Mouse (Mus musculus) CH12.LX (cell line): ENCODE data around the gene Ccdc8. TPM values are rescaled to one million over a fixed set of nuclear protein-coding genes. Genes with fewer than 3 reads are reported as not detected.

Experiments
- DNase-seq: peaks from one replicate; pipeline ENCODE4 v3.0.0-alpha.2; 2013; ENCODE audit errors: extremely low read depth
- H3K27ac ChIP-seq: 2 replicates; pipeline ENCODE4 v1.5.1; 2012; ENCODE audit warnings: low read depth, mild to moderate bottlenecking, control low read depth, moderate library complexity; ENCODE audit not compliant: insufficient read depth
- H3K27me3 ChIP-seq: replicated peaks from 2 replicates; pipeline ENCODE3; 2012; ENCODE audit warnings: inconsistent platforms
- H3K36me3 ChIP-seq, 2 experiments: replicated peaks in 1 of 2; 2 replicates each; pipeline versions ENCODE3 to v1.6.1; 2012; ENCODE audit warnings: inconsistent platforms in 1 of 2, low read length in 1 of 2, mild to moderate bottlenecking in 1 of 2, mixed read lengths in 1 of 2, moderate library complexity in 1 of 2; ENCODE audit not compliant: control insufficient read depth in 1 of 2, insufficient read depth in 1 of 2
- H3K4me1 ChIP-seq, 2 experiments: 2 replicates each; pipeline ENCODE4 v1.6.1; 2012; ENCODE audit warnings: inconsistent platforms in 1 of 2, moderate library complexity in 1 of 2; ENCODE audit not compliant: insufficient read depth in 2 of 2, control insufficient read depth in 1 of 2
- H3K4me2 ChIP-seq: 2 replicates; pipeline ENCODE4 v1.6.1; 2012; ENCODE audit warnings: low read depth, mild to moderate bottlenecking, control low read depth; ENCODE audit not compliant: poor library complexity, insufficient read depth, severe bottlenecking
- H3K4me3 ChIP-seq, 3 experiments: fragments of 150-350 bp in 1 of 3; sonication (generic) in 1 of 3; replicated peaks in 1 of 3; 2 replicates each; pipeline versions ENCODE3 to v1.5.1; 2011 to 2012; ENCODE audit warnings: low read depth in 2 of 3, low read length in 2 of 3, mild to moderate bottlenecking in 2 of 3, moderate library complexity in 2 of 3, control low read depth in 1 of 3, improper control_type of control experiment in 1 of 3, inconsistent platforms in 1 of 3, mixed read lengths in 1 of 3; ENCODE audit not compliant: poor library complexity in 1 of 3
- H3K79me2 ChIP-seq: replicated peaks from 2 replicates; pipeline ENCODE4 v1.6.1; 2012; ENCODE audit warnings: mild to moderate bottlenecking, moderate library complexity; ENCODE audit not compliant: control insufficient read depth, poor library complexity, insufficient read depth, severe bottlenecking; ENCODE audit errors: extremely low read depth
- H3K9ac ChIP-seq: 2 replicates; pipeline ENCODE4 v1.6.1; 2012; ENCODE audit warnings: low read depth, mild to moderate bottlenecking, control low read depth, moderate library complexity; ENCODE audit not compliant: insufficient read depth
- H3K9me3 ChIP-seq: replicated peaks from 2 replicates; pipeline ENCODE3; 2012; ENCODE audit warnings: low read length, inconsistent platforms, mixed read lengths
- CHD1 ChIP-seq: IDR thresholded peaks from 2 replicates; pipeline ENCODE4 v1.6.1; 2012; ENCODE audit warnings: low read depth, low read length, improper control_type of control experiment, inconsistent platforms
- CHD2 ChIP-seq: IDR thresholded peaks from 2 replicates; pipeline ENCODE4 v1.6.1; 2011; ENCODE audit warnings: low read length, improper control_type of control experiment
- CTCF ChIP-seq, 2 experiments: IDR thresholded peaks in 1 of 2; conservative IDR thresholded peaks in 1 of 2; 2 replicates each; pipeline ENCODE4 v1.5.1; 2011 to 2012; ENCODE audit warnings: low read depth in 2 of 2, low read length in 2 of 2, improper control_type of control experiment in 1 of 2, inconsistent platforms in 1 of 2, mild to moderate bottlenecking in 1 of 2, moderate library complexity in 1 of 2
- EP300 ChIP-seq: IDR thresholded peaks from 2 replicates; pipeline ENCODE4 v1.6.1; 2011; ENCODE audit warnings: low read length, improper control_type of control experiment
- GABPA ChIP-seq: IDR thresholded peaks from 2 replicates; pipeline ENCODE4 v1.6.1; 2012; ENCODE audit warnings: low read depth, low read length, improper control_type of control experiment, inconsistent platforms; ENCODE audit not compliant: insufficient replicate concordance
- IRF4 ChIP-seq: IDR thresholded peaks from 2 replicates; pipeline ENCODE4 v1.6.1; 2014; ENCODE audit warnings: low read depth, mild to moderate bottlenecking, inconsistent platforms, low read length, improper control_type of control experiment
- MAFK ChIP-seq: IDR thresholded peaks from 2 replicates; pipeline ENCODE4 v1.6.1; 2011; ENCODE audit warnings: low read length, improper control_type of control experiment; ENCODE audit not compliant: insufficient replicate concordance
- MXI1 ChIP-seq: IDR thresholded peaks from 2 replicates; pipeline ENCODE4 v1.6.1; 2011; ENCODE audit warnings: mild to moderate bottlenecking, low read depth, low read length, improper control_type of control experiment
- NELFE ChIP-seq: IDR thresholded peaks from 2 replicates; pipeline ENCODE4 v1.6.1; 2011; ENCODE audit warnings: low read depth, low read length, improper control_type of control experiment
- RAD21 ChIP-seq: IDR thresholded peaks from 2 replicates; pipeline ENCODE4 v1.6.1; 2011; ENCODE audit warnings: low read depth, mild to moderate bottlenecking, low read length, improper control_type of control experiment, moderate library complexity
- SMC3 ChIP-seq: IDR thresholded peaks from 2 replicates; pipeline ENCODE4 v1.6.1; 2011; ENCODE audit warnings: low read depth, low read length, improper control_type of control experiment
- TBP ChIP-seq: conservative IDR thresholded peaks from 2 replicates; pipeline ENCODE4 v1.6.1; 2011; ENCODE audit warnings: low read depth, low read length, improper control_type of control experiment
- USF2 ChIP-seq: conservative IDR thresholded peaks from 2 replicates; pipeline ENCODE4 v1.6.1; 2011; ENCODE audit warnings: low read depth, low read length, improper control_type of control experiment
- ZKSCAN1 ChIP-seq: IDR thresholded peaks from 2 replicates; pipeline ENCODE4 v1.6.1; 2012; ENCODE audit warnings: low read depth, inconsistent platforms, low read length, improper control_type of control experiment, borderline replicate concordance
- ZMIZ1 ChIP-seq: IDR thresholded peaks from 2 replicates; pipeline ENCODE4 v1.6.1; 2012; ENCODE audit warnings: low read depth, mild to moderate bottlenecking, inconsistent platforms, low read length, improper control_type of control experiment
- dilution Hi-C: fragments of 300-500 bp; cut with MboI; formaldehyde crosslinking; loops from 2 replicates; pipeline ENCODE4 v1.14.3; 2020; ENCODE audit warnings: low sequenced_read_pairs; ENCODE audit not compliant: extremely low pct_unique_long_range_greater_than_20kb, extremely low pct_ligation_motif_present
- in situ Hi-C: fragments of 300-500 bp; cut with MboI; formaldehyde crosslinking; loops from 3 replicates; pipeline ENCODE4 v1.14.3; 2019; ENCODE audit warnings: low sequenced_read_pairs, low pct_ligation_motif_present, low pct_unique_long_range_greater_than_20kb, mixed read lengths
- polyA plus RNA-seq: library from polyadenylated mRNA; unstranded; fragments of >175 nt; gene quantifications from 2 replicates; pipeline ENCODE4 v1.2.1, GENCODE M21; 2012; ENCODE audit warnings: low read depth; ENCODE audit not compliant: insufficient read length
- total RNA-seq, 2 experiments: library from RNA; depleted of rRNA; stranded (reverse); fragments of 300-350 nt in 1 of 2; fragments of >200 nt in 1 of 2; gene quantifications; 2 replicates each; pipeline ENCODE4 v1.2.3; 2012 to 2014

Ccdc8 gene
- total and polyA plus RNA-seq, 3 experiments = 0.04 to 0.16 TPM; not detected in 1

DNA sequence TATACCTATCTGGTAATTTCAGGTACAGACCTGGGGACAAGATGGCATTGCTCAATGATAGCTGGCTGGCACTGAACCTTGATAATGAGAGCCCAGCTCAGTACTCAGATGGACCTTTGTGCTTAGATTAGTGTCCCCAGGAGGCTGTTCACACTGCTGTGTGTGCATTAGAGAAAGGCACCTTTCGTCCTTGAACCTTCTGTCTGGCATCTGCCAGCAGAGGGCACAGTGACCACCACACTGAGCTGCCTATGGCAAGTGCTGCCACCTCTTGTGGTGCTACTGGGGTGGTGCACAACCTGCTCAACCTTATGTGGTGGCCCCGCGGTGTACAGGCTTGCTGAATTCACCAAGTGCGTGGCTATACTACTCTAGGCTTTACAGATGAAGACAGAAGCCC lies 14.8 kb downstream of the Ccdc8 start:
- H3K27me3 ChIP-seq = no peaks in the 10 kb centered on the region
- H3K4me2 ChIP-seq = no peak overlapping the region
- H3K36me3 ChIP-seq = peaks cover 89 to 98% of the 10 kb centered on the region in 2 experiments
- no peak overlapping the region for H3K27ac ChIP-seq
- H3K4me1 ChIP-seq = 0 out of 4 replicates have a peak, but pooled peaks cover 0 to 9% of the 10 kb centered on the region in 2 experiments
- no peak overlapping the region for H3K9ac ChIP-seq
- dilution Hi-C loops = no loop called here
- H3K79me2 ChIP-seq = no peaks in the 10 kb centered on the region
- H3K9me3 ChIP-seq = no peaks in the 10 kb centered on the region
- TF ChIP-seq NELFE (0 out of 2 replicates have a peak, but pooled peaks have one; percentile 6), CHD2 (no peak), CTCF (conservative IDR thresholded peaks at IDR 0.05 in 1 of 2, IDR thresholded peaks at IDR 0.05 in 1 of 2; ENCODE audit: low read depth in 2 of 2, low read length in 2 of 2) (peak in 1 of 2 experiments; percentile 89; a peak in 2 of 4 replicates), RAD21 (peak; percentile 19), SMC3 (peak; percentile 70)
- TF ChIP-seq, all 38 proteins: peak for 4
- peak; percentile 39 for DNase-seq
- H3K4me3 ChIP-seq = no peak overlapping the region
- in situ Hi-C loops = no loop called here

- H3K9ac ChIP-seq = no peak overlapping the region
- in situ Hi-C loops = no loop called here
- DNase-seq = no peak
- no peaks in the 10 kb centered on the region for H3K9me3 ChIP-seq
- H3K4me3 ChIP-seq = no peak overlapping the region
- no peak overlapping the region for H3K4me2 ChIP-seq
- no peak for TF ChIP-seq EP300
- TF ChIP-seq IRF4 = no peak
- no peak for TF ChIP-seq MXI1
- no peak for TF ChIP-seq SMC3
- TF ChIP-seq NELFE = no peak
- no peak for TF ChIP-seq CHD1
- no peak for TF ChIP-seq ZMIZ1
- no peak for TF ChIP-seq USF2
- TF ChIP-seq ZKSCAN1 = no peak
- TF ChIP-seq MAFK = no peak
- no peak for TF ChIP-seq TBP
- TF ChIP-seq GABPA = no peak
- H3K27ac ChIP-seq = no peak overlapping the region
- dilution Hi-C loops = no loop called here
- peaks cover 96 to 99% of the 10 kb centered on the region in 2 experiments for H3K36me3 ChIP-seq
- H3K4me1 ChIP-seq = no peaks in the 10 kb centered on the region
- no peaks in the 10 kb centered on the region; the same call in 1 of the 2 replicates for H3K79me2 ChIP-seq
- no peaks in the 10 kb centered on the region for H3K27me3 ChIP-seq
Observed at GRCm38 (mm10) chr7:17009326-17010009, 17.0 kb downstream of the Ccdc8 start.
